Mouse (Mus musculus): ENCODE results near the gene Olfr543.

Olfr543 gene

DNA sequence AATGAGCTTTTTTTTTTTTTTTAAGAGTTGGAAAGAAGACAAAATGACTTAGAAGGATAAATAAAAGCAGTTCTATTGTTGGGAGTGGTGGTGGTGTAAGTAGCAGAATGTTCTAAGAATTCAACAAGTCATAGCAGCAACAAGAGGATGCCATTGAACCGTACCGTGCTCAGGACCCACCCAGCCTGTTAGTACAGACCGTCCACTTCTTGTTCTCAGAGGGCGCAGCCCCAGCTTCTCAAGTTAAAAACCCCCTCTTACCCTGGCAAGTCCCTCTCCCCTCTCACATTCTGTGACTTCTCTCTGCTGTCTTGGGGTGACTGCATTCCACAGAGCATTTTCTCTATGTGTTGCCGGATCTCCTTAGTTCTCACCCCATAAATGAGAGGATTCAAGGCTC lies 4.9 kb downstream of the Olfr543 start:
- DNase-seq (ENCODE audit: low spot score in 2 of 2), result no peak

DNA sequence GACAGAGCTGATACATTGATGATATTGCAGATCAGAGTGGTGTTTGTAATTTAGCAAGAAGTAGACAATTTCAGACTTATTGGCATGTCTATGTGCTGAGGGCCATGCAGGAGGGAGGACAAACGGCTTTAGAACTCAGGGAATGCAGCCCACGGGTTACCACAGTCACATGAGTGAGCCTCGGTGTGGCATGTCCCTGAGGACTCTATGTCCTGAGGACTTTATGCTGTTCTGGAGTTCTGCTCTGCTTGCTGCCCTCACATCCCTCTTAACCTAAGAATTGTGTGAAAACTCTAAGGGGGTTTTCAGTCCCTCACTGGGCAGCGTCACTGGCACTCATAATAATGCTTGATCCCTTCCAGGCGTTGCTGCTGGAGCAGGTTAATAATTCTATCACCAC lies 8.8 kb downstream of the Olfr543 start:
- no peak for DNase-seq (ENCODE audit: low spot score in 2 of 2)

DNA sequence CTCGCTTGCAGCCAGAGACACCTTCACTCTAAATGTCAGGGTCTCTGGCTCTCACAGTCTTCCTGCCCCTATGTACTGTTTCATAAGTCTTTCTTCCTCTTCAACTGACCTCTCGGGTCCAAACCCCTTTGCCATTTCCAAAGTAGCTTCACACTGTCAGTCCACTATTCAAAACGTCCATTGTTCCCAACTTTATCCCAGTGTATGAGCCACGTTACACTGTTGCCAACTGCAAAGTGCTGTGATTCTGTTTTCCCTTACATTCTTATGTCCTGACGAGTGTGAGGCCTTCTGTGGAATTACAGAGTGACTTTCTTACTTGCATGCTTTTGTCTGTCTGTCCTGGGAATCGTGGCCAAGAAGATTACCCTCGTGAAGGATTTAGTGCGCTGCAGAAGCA lies 13.9 kb downstream of the Olfr543 start:
- DNase-seq (ENCODE audit: low spot score in 2 of 2), result no peak

- no peak for DNase-seq (ENCODE audit: low spot score in 2 of 2)
Observed at GRCm38 (mm10) chr7:102458618-102459380, 22.7 kb downstream of the Olfr543 start.

DNA sequence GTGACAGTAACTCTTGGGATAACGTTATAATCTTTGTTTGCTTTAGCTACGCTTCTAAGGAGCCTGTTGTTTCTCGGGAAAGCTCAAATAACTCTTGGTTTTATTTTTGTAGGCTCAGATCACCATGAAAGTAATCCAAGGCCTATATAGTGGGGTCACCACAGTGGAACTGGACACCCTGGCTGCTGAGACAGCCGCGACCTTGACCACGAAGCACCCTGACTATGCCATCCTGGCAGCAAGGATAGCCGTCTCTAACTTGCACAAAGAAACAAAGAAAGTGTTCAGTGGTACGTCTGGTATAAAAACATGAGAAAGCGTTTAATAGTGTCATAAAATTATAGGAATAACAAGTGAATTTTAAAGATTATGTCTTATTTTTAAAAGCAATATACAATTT lies 35.0 kb downstream of the Olfr543 start:
- no peak for DNase-seq (ENCODE audit: low spot score in 2 of 2)

GRCm38 (mm10) chr7:102444301-102444700 lies 37.2 kb downstream of the Olfr543 start:
- no peak for DNase-seq (ENCODE audit: low spot score in 2 of 2)

DNA sequence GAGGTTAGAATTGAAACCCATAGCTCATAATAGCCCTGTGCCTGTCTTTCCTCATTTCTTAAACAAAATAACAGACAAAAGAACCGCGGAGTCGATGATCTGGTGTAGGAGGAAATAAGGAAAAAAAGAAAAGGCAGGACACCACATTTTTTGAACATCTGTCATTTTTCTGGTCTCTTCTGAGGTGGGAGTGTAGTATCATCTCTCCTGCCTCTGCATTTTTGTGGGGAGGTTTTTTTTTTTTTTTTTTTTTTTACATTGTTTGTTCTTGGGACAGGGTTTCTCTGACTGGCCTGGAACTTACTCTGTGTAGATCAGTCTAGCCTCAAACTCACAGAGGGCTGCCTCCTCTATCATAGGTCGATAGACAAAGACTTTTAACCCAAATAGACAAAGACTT lies 39.0 kb downstream of the Olfr543 start:
- DNase-seq (ENCODE audit: low spot score in 2 of 2), result no peak

- peak; percentile 93 to 97 for DNase-seq (ENCODE audit: low spot score in 2 of 2)
Observed at GRCm38 (mm10) chr7:102441657-102442391, 39.7 kb downstream of the Olfr543 start, which contains the start of gene Rrm1. Rrm1 (plus strand) TSS chr7:102441695.

- DNase-seq (ENCODE audit: low spot score in 2 of 2), result no peak
Observed at GRCm38 (mm10) chr7:102440822-102441656, 40.4 kb downstream of the Olfr543 start.

DNA sequence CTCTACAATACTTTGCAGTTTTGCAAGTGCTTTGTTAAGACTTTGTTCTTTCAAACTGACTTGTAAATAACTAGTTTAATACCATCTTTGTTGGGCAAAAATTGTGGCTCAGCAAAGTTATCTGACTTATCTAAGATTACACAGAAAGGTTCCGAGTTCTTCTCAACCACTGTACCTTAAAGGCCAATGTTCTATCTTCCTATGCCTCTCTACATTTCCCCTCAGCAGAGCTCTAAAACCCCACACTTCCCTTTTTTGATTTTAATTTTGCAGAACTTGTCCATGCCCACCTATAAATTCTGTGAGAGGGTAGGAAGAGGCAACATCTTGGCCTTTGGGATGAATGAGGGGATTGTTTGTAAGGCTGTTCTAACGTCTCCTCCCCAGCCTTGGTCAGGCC lies 47.1 kb downstream of the Olfr543 start:
- no peak for DNase-seq (ENCODE audit: low spot score in 2 of 2)

Measured in left cerebral cortex, adult 9 months (tissue).